Mouse (Mus musculus): ENCODE data around the gene Trak1.
"Not testable (repeated sequence)": the region's sequence is repeated elsewhere in the genome, so short reads cannot be mapped to it uniquely, and the experiment has no call there.

Gene Trak1

GRCm38 (mm10) chr9:121320433-121320832 lies 23.1 kb downstream of the Trak1 start:
- no peak for DNase-seq

GRCm38 (mm10) chr9:121321118-121321517 lies 23.8 kb downstream of the Trak1 start:
- DNase-seq: no peak

DNA sequence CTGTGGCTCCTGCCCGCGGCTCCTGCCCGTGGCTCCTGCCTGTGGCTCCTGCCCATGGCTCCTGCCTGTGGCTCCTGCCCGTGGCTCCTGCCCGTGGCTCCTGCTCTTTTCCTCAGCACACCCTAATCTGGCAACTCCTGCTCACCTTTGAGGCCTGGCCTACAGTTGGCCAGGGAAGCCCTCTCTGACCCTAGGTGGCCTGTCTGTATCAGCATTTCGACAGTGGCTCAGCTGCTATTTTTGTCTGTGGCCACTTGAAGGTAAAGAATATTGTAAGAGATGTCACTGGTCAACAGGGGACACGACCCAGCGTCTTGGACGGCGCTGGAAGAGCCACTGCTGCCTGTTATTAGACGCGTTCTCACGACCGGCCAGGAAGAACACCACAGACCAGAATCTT lies 24.7 kb downstream of the Trak1 start:
- DNase-seq: no peak

DNA sequence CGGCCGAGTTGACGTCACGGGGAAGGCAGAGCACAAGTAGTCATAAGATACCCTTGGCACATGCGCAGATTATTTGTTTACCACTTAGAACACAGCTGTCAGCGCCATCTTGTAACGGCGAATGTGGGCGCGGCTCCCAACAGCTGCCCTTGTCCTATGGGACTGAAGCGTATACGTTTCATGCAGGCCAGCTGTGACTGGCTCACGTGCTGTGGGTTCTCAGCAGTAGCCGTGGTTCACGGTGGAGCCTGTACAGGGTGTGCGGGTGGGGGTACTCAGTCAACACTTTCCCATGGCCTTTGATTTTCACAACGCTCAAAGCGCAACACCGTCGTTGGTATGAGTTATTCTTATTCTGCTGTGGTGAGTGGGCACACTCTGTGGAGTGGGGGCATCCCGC lies 31.0 kb downstream of the Trak1 start:
- not testable (repeated sequence) for DNase-seq

DNA sequence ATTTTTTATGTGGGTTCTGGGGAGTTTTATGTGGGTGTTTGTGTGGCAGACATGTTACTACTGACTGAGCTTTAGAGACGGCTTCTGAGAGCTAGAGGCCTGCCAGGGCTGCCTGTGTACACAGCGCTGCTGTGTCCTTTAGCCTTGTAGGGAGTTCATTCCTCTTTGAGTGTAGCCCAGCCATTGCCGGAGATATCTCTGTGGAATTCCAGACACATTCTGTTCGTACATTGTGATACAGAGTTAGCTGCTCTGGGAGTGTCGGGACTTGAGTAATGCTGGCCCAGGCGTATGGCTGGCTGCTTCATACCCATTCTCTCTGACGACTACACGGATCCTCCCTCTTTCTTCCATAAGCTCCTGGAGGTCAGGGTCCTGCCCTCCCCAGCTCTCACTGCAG lies 31.9 kb downstream of the Trak1 start:
- DNase-seq: no peak

DNA sequence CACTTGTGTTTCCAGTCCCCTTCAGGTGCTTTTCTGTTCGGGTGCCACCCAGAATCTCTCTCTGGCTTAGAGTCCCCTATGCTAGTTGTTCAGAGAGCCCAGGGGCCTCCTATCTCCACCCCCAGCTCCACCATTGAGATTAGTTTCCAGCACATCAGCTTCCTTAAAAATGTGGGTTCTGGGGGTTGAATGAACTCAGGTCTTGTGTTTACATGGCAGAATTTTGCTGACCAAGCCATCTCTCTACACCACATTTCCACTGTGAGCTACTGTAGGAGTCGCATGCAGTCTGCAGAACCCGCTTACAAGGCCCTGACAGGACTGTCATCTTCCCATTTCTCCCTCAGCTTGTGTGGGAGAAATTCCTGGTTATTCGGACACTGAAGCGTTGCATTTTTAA lies 32.8 kb downstream of the Trak1 start:
- DNase-seq: no peak

GRCm38 (mm10) chr9:121331438-121331837 lies 34.1 kb downstream of the Trak1 start:
- no peak for DNase-seq

DNA sequence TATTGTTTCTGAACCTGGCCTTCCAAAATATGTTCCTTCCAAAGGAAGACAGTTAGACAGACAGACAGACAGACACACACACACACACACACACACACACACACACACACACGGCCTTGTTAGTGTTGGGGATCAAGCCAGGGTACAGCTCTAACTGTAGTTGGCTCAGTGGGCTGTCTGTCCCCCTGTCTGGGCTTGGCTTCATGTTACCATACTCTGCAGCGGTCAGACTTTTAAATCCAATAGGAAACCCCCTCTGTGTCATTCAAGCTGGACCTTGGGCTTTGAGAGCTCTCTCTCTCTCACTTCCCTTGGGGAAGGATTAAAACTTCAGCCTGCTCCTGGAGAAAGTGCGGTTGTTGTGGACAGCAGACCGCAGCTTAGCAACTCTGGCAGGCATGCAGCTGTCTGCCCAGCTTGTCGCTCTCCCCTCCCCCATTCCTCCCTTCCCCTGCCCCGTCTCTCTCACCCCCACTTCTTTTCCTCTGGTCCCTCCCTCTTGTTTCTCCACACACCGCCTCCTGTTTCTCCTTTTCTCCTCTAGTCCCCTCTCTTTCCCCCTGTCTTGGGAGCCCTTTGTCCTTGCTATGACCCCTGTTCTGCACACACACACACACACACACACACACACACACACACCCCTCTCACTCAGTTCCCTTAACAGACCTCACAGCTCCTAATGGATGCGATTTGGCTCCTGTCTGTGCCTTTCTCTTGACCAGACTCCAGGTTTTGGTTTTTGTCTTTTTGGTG lies 34.8 kb downstream of the Trak1 start:
- peak; percentile 81 to 84 for DNase-seq

DNA sequence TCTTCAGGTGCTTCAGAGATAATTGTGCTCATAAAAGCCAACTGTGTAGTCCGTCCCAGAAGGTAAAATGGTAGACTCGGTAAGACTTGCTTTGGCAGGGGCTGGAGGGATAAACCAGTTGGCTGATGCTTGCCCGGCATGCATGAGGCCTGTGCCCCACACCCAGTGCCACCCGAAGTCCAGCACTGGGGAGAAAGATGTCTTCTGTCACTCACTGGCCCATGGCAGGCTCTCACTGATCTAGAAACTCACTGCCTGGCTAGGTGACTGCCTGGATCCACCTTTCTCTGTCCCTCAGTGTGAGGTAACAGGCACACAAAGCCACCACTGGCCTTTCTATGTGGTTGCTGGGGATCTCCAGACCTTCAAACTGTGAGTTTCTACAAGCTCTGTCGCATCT lies 36.3 kb downstream of the Trak1 start:
- DNase-seq: no peak

- peak; percentile 73 to 80 for DNase-seq
These were observed 37.1 kb downstream of the Trak1 start for GRCm38 (mm10) chr9:121334311-121334851.

GRCm38 (mm10) chr9:121335568-121335967 lies 38.3 kb downstream of the Trak1 start:
- no peak for DNase-seq

- no peak for DNase-seq
These were observed 39.1 kb downstream of the Trak1 start for GRCm38 (mm10) chr9:121336324-121336946.

DNA sequence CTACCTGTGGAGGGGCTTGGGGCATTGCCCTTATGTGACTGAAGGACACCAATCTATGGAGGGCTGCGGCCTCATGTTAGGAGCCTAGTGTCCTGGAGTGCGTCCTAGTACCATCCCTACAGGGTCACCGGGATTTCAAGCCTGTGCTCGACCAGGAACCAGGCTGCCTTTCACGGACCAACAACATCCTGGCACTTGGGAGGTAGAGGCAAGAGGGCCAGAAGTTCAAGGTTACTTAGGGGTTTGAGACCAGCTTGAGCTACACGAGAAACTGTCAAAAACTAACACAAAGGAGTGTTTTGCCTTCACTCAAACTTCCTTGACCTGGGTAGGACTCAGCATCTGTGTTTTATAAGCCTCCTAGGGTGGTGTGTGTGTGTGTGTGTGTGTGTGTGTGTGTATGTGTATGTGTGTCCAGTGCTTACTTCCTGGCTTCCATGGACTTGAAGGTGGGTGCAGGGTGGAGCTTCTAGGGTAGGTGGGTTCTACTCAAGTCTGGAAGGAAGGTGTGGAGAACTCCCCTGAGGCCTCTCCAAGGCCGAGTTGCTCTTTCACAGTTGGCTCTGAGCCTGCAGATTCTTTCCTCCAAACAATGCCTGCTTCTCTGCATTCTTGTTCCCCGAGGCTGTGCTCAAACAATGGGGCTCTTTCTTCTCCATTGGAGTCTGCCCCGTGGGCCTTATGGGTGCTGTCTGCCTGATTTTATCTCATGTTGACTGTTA lies 40.1 kb downstream of the Trak1 start:
- DNase-seq: no peak

DNA sequence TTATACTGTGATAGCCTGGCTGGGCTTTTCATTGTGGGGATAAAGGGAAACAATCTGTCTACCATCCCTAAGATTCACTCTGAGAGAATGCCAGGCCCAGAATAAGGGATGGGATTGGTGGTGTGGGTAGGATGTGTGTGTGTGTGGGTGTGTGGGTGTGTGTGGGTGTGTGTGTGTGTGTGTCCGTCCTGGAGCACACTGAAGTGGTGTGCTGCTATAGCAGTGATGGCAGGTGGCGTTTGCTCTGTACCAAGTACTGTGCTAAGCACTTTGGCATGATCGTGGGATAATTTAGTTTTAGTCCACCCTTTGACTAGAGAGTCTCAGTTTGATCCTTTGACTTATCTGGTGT lies 40.6 kb downstream of the Trak1 start:
- DNase-seq: no peak

DNA sequence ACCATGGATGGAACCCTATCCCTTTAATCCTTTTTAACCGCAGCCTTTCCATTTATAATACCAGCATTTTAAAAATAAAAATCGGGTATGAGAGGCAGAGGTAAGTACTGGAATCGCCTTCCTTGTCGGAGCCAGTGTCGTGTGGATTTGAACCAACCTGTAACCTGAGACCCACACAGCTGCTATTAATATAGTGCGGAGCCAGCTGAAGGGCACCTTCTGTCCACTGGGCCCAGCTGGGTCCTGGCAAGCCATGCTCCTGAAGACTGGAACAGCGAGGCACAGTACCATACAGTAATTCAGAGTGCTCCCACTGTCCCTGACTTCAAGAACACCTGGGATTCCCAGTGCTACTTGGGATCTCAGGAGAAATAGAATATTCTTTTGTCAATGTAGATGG lies 44.5 kb downstream of the Trak1 start:
- DNase-seq: no peak

- DNase-seq: no peak
These were observed 45.3 kb downstream of the Trak1 start for GRCm38 (mm10) chr9:121342510-121343110.

GRCm38 (mm10) chr9:121343122-121343876 lies 46.0 kb downstream of the Trak1 start:
- DNase-seq: no peak

- DNase-seq: no peak
These were observed 47.0 kb downstream of the Trak1 start for GRCm38 (mm10) chr9:121344344-121344743.

- DNase-seq: no peak
These were observed 48.3 kb downstream of the Trak1 start for GRCm38 (mm10) chr9:121345427-121346130.

DNA sequence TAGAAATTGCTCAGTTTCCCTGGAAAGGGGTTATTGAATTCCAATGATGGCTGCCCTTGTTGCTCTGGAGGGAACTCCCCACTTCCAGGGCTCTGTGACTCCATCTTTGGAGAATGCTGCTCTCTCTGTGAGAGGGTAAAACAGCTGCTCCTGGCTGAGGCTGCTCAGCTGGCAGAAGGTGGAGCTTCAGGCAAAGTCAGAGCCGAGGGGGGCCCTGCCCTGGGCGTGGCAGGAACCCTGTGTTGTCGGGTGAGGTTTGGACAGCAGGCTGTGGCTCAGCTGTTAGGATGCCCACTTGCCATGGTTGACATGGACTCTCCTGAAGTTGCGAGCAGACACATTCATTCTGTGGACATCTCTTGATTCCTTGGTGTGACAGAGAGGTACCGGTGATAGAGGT lies 49.3 kb downstream of the Trak1 start:
- peak in 1 of 2 experiments; percentile 51 for DNase-seq

- peak in 1 of 2 experiments; percentile 44 for DNase-seq
These were observed 50.7 kb downstream of the Trak1 start for GRCm38 (mm10) chr9:121347981-121348380.

DNA sequence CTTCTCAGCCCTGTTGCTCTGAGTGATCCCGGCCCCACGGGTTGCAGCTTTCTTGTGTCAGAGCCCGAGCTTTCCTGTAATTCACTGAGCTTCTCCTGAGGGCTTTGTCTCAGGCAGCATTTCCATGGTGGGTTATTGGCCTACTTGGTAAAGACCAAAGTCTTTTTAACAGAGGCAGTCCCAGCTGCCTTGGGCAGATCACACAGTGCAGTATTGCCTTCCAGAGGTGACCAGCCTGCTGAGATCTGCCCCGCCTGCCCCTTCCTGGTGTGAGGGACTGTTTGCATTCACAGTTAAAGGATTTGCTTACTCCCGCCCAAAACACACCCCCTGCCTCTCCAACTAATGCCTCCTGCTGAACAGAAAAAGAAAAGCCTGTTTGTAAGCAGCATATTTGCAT lies 51.2 kb downstream of the Trak1 start:
- no peak for DNase-seq

Measured in cerebellum, postnatal 10 days (tissue).